Mouse (Mus musculus): ENCODE data around the gene Slc26a11.

Slc26a11 gene

DNA sequence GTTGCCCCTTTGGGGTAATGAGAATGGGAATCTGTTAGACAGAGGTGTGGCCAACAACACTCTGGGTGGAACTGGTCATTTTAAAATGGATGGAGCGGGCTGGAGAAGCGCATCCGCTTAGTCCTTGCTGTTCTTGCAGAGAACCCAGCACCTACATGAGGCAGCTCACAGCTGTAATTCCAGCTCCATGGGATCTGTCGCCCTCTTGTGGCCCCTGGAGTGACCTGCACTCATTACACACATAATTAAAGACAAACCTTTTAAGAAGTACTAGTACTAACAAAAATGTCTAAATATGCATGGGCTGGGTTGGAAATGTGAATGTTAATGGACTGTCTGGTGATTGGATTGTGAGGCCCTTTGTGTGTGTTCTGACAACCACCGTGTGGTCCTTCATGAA is 49.3 kb downstream of the Slc26a11 start:
- DNase-seq, result peak; percentile 80

GRCm38 (mm10) chr11:119407381-119407780 is 52.0 kb downstream of the Slc26a11 start:
- no peak for DNase-seq

- no peak for DNase-seq
Observed at GRCm38 (mm10) chr11:119407977-119408376, 52.6 kb downstream of the Slc26a11 start.

DNA sequence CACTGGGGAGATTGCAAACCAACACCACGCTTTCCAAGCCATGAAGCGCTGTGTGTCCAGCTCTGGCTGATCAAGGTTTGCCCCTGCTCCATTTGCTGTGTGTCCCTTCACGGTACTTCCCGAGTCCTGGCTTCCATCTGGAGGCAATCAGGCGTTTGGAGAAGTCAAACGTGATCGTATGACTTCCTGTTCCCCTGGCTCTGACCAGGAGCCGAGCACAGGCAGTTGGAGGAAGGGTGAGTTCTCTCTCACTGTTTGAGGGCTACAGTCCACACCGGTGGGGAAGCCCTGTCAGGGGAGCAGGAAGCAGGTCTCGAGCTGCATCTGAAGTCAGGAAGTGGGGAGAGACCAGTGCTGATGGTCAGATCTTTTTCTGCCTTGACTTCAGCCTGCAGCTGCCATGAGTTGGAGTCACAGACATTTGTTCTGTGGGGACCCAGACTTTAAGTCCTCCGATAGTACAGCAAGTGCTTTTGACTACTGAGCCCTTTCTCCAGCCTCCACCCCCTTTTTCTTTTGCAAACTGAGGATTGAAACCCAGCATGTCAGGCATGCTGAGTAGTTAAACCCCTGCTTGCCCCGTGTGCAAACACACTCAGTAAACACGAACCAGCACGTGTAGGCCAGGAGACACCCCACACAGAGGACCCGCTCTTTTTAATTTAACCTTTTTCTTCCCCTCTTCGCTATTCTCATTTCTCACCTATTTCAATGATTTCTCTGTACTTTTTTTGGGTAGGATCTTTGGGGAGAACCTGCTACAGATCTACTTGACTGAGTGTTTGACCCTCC is 64.2 kb downstream of the Slc26a11 start:
- DNase-seq, result peak; percentile 39

DNA sequence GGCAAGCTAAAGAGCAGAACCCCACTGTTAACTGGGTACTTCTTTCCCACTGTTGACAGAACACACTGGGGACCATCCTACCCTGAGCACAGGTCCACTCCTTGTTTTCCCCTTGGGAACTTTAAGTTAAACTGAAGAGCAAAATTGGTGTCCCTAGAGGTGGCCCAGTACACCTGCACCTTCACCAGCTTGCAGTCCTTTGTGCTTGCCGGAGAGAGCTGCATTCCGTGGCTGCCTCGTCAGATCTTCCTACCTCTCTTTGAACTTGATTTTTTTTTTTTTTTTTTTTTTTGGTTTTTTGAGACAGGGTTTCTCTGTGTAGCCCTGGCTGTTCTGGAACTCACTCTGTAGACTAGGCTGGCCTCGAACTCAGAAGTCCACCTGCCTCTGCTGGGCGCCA is 65.1 kb downstream of the Slc26a11 start:
- DNase-seq, result peak; percentile 52

GRCm38 (mm10) chr11:119427431-119427830 is 72.1 kb downstream of the Slc26a11 start:
- peak; percentile 47 for DNase-seq

DNA sequence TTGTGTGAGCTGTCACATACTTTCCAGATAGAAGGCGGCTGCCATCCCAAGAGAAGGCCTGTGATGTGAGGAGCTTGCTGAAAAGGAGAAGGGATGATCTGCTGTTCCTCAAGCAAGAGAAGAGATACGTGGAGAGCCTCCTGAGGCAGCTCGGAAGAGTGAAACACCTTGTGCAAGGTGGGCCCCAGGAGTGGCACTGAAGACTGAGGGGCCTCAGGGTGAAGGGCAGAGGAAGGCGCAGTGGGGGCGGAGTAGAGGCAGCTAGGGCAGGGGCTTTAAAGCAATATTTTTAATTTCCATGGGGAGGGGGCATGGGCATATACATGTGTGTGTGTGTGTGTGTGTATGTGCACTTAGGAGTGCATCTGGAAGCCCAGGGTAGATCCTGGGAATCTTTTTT is 72.6 kb downstream of the Slc26a11 start:
- DNase-seq, result peak; percentile 67

- DNase-seq, result peak; percentile 88
Observed at GRCm38 (mm10) chr11:119428649-119429136, 73.3 kb downstream of the Slc26a11 start.
